Mouse (Mus musculus): ENCODE results near the gene Mrpl48. TPM values are rescaled to one million over a fixed set of nuclear protein-coding genes. Genes with fewer than 3 reads are reported as not detected.

The Mrpl48 gene
- total RNA-seq (2023) = 21.0 to 25.6 TPM (median 24.0 TPM) in 4 replicates

DNA sequence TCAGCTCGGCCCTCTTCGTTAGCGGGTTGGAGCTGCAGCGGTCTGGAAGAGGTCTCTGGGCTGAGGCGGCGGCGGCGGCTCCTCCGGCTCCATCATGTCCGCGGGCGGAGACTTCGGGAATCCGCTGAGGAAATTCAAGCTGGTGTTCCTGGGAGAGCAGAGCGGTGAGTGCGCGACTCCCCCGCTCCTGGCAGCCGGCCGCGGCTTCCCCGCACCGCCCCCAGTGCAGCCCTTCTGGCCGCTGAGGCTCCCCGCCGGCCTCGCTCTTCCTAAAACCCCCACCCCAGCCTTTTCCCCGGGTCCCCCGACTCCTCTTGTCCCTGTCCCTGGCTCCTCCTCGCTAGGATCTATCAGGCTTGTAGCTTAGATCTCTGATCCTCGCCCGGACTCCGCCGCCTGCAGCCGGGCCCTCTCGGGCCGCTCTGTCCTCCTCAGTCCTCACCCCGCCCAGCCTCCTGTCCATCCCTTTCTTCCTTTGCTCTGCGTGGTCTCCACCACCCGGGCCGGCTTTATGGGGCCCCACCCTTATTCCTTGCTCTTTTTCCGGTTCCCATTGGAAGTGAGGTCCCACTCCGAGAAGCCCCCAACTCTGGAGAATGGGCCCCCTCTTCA is at the start of gene Mrpl48:
Mrpl48 (minus strand) TSS at position 172 of the 612 bp plus-strand sequence.

GRCm38 (mm10) chr7:100607214-100608129 is 629 bp downstream of the Mrpl48 start, which contains the start of gene Rab6a:
Gene Rab6a, plus strand, starts transcription at chr7:100607410.

GRCm38 (mm10) chr7:100536804-100537518 is 71.1 kb downstream of the Mrpl48 start, which contains the start of gene Coa4:
Gene Coa4, plus strand, starts transcription at chr7:100537071.

DNA sequence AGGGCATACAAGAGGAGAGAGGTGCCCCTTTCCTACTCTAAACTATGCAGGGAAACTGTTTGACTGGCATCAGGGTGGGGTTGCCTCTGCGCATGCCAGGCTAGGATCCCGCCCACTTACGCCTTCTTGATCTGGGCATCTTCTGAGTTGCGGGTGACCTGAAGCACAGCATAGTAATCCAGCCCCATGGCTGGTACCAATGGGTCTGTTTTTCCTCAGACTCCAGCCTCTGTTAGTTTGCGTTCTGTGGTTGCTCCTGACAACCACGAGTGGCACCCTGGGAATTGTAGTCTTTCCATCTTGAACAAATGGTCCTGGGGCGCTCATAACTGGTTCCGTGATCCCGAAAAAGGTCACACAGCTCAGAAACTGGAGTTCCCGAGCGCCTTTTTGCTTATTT is 93.5 kb downstream of the Mrpl48 start, which contains the start of gene Dnajb13:
Dnajb13 (minus strand) TSS at position 388 of the 400 bp plus-strand sequence.

Other genes starting within 250 kb of the Mrpl48 start
- gene C2cd3, start 236.1 kb downstream of the Mrpl48 start, total RNA-seq (2023) = 61.1 to 72.2 TPM (median 68.1 TPM) in 4 replicates
- gene Ppme1, start 236.0 kb downstream of the Mrpl48 start, total RNA-seq (2023) = 31.6 to 43.6 TPM (median 38.0 TPM) in 4 replicates
- gene Ucp3, start 135.3 kb downstream of the Mrpl48 start, total RNA-seq (2023) = 0.60 to 1.2 TPM (median 0.96 TPM) in 4 replicates
- gene Ucp2, start 115.0 kb downstream of the Mrpl48 start, total RNA-seq (2023) = 871 to 978 TPM (median 914 TPM) in 4 replicates
- 0.52 to 1.3 TPM (median 0.81 TPM) in 4 replicates for gene Dnajb13, start 93.3 kb downstream of the Mrpl48 start, total RNA-seq (2023)
- gene Coa4, start 71.2 kb downstream of the Mrpl48 start, total RNA-seq (2023) = 6.2 to 10.2 TPM (median 7.0 TPM) in 4 replicates
- 50.9 to 58.7 TPM (median 54.5 TPM) in 4 replicates for gene Rab6a, start 891 bp downstream of the Mrpl48 start, total RNA-seq (2023)
- gene Plekhb1, start 54.1 kb upstream of the Mrpl48 start, total RNA-seq (2023) = not detected in 4 replicates
- gene Fam168a, start 98.3 kb upstream of the Mrpl48 start, total RNA-seq (2023) = 33.7 to 40.5 TPM (median 36.2 TPM) in 4 replicates

Data from B cell, adult 62 days (primary cell).